Mouse (Mus musculus): ENCODE data around the gene Oxa1l.
"Not testable (repeated sequence)": the region's sequence is repeated elsewhere in the genome, so short reads cannot be mapped to it uniquely, and the experiment has no call there.

Gene Oxa1l

GRCm38 (mm10) chr14:54360577-54361340 is at the start of gene Oxa1l:
TSS of gene Oxa1l (plus strand) at chr14:54360834.
- peak; percentile 91 for DNase-seq (ENCODE audit: low read depth, low spot score)

GRCm38 (mm10) chr14:54311763-54312162 is 48.9 kb upstream of the Oxa1l start:
- no peak for DNase-seq (ENCODE audit: low read depth, low spot score)

- no peak for DNase-seq (ENCODE audit: low read depth, low spot score)
These were observed 38.9 kb upstream of the Oxa1l start for GRCm38 (mm10) chr14:54321556-54322376.

GRCm38 (mm10) chr14:54324486-54324885 is 36.1 kb upstream of the Oxa1l start:
- no peak for DNase-seq (ENCODE audit: low read depth, low spot score)

GRCm38 (mm10) chr14:54328548-54328947 is 32.1 kb upstream of the Oxa1l start:
- DNase-seq (ENCODE audit: low read depth, low spot score), result no peak

GRCm38 (mm10) chr14:54329201-54329600 is 31.4 kb upstream of the Oxa1l start:
- DNase-seq (ENCODE audit: low read depth, low spot score), result no peak

- no peak for DNase-seq (ENCODE audit: low read depth, low spot score)
These were observed 29.5 kb upstream of the Oxa1l start for GRCm38 (mm10) chr14:54331178-54331577.

GRCm38 (mm10) chr14:54332176-54333074 is 28.2 kb upstream of the Oxa1l start:
- no peak for DNase-seq (ENCODE audit: low read depth, low spot score)

- DNase-seq (ENCODE audit: low read depth, low spot score), result no peak
These were observed 27.0 kb upstream of the Oxa1l start for GRCm38 (mm10) chr14:54333452-54334189.

- DNase-seq (ENCODE audit: low read depth, low spot score), result no peak
These were observed 19.8 kb upstream of the Oxa1l start for GRCm38 (mm10) chr14:54340836-54341235.

- not testable (repeated sequence) for DNase-seq (ENCODE audit: low read depth, low spot score)
These were observed 18.8 kb upstream of the Oxa1l start for GRCm38 (mm10) chr14:54341807-54342206.

- DNase-seq (ENCODE audit: low read depth, low spot score), result not testable (repeated sequence)
These were observed 9.7 kb upstream of the Oxa1l start for GRCm38 (mm10) chr14:54350773-54351541.

- no peak for DNase-seq (ENCODE audit: low read depth, low spot score)
These were observed 8.3 kb upstream of the Oxa1l start for GRCm38 (mm10) chr14:54352314-54352713.

GRCm38 (mm10) chr14:54354406-54354805 is 6.2 kb upstream of the Oxa1l start:
- no peak for DNase-seq (ENCODE audit: low read depth, low spot score)

GRCm38 (mm10) chr14:54363156-54363555 is 2.5 kb downstream of the Oxa1l start:
- DNase-seq (ENCODE audit: low read depth, low spot score), result no peak

GRCm38 (mm10) chr14:54365026-54365645 is 4.5 kb downstream of the Oxa1l start:
- no peak for DNase-seq (ENCODE audit: low read depth, low spot score)

- no peak for DNase-seq (ENCODE audit: low read depth, low spot score)
These were observed 5.9 kb downstream of the Oxa1l start for GRCm38 (mm10) chr14:54366581-54366980.

- DNase-seq (ENCODE audit: low read depth, low spot score), result no peak
These were observed 6.9 kb downstream of the Oxa1l start for GRCm38 (mm10) chr14:54367429-54368060.

GRCm38 (mm10) chr14:54369372-54369771 is 8.7 kb downstream of the Oxa1l start:
- DNase-seq (ENCODE audit: low read depth, low spot score), result no peak
